Mouse (Mus musculus) R1 (cell line): ENCODE data around the gene Git2.
A peak's percentile ranks its signal among the peaks of the same experiment; 100 is the strongest.

ENCODE experiments used
- DNase-seq: peaks from one replicate; pipeline ENCODE4 v3.0.0-alpha.2; 2018; ENCODE audit warnings: low read depth, low spot score

Git2 gene

DNA sequence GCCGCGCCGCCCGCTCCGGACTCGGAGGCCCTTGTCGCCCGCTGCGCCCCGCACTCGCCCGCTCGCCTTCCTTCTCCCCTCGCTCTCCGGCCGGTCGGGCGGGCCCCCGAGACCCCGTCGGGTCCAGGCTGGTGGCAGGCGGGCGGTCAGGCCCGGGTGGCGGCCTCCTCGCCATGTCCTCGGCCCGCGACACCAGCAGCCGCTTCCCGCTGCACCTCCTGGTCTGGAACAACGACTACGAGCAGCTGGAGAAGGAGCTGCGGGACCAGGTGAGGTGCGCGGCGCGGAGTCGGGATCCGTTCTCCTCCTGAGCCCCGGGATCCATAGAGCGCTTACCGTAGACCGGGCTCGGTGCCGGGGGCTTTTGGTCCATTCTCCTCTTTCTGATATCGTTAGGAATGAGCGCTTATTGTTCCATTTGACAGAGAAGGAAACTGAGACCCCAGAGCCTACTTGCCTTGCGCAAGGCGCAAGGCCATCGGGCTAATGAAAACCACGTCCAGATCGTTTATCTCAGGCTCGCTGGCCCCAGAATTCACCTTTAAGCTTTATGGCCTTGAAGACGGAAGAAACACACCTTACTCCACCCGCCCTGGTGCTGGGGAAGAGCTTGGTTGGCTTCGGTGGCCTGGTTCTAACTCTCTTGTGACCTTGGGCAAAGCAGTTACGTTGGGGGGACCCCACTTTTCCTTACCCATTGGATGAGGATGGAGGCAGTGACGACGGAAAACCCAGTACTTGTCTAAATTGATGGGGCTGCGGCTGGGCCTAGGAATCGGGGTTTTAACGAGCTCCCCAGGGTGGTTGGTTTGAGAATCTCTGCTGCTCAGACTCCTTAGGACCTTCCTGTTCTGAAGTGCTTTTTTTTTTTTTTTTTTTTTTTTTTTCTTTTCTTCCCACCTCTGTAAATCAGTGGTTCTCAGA lies at the start of gene Git2:
Git2 (minus strand) TSS at position 462 of the 924 bp plus-strand sequence.
- peak; percentile 28 for DNase-seq

DNA sequence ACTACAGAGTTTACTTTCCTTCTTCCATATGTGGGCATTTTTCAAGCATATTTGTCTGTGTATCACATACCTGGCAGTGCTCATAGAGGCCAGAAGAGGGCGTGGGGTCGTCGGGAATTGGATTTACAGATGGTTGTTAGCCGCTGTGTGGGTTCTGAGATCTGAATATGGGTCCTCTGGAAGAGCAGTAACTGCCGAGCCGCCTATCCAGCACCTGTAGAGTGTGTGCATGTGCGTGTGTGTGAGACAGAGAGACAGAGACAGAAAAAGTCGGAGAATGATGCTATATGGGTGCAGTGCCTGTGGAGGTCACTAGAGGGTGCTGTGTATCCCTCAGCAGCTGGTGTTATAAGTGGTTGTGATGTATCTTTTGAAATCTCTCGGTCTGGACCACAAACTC lies 48.9 kb upstream of the Git2 start:
- peak; percentile 84 for DNase-seq

DNA sequence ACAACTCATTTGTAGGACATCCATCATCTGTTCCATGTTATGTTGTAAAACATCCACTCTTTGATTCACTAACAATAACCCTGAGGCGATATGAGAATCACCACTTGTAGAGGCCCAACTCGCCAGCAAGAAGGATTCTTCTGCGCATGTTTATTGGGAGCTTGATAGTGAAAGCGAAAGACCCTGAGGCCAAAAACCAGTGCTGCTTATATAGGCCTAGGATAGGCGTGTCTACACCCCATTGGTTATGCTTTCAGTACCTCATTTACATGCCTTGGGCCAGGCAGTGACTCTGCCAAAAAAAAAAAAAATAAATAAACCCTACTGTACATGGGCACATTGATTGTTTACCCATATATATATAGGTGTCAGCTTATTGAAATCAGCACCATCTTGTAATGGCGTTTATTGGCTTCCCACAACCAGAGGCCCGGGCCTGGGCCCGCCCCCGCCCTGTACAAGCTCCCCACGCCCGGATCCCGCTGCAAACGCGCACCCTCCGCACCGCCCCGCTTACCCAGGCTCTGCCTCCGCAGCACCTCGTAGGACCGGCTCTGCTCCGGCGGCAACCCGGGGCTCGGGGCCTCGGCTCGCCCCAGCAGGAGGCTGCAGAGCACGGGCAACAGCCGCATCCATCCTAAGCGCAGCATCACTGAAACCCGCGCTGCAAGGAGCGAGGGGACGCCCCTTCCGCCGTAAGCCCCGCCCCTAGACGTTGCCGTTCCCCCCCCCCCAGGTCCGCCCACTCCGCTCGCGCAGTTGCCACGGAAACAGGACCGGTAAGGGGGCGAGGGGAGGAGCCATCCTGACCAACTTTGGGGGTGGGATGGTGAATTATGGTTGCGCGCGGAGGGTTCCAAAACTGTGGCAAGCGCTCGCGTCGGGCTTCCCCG lies 47.7 kb upstream of the Git2 start, which contains the start of gene 1500011B03Rik:
1500011B03Rik (minus strand) TSS at position 673 of the 893 bp plus-strand sequence.
- DNase-seq = peak; percentile 90

DNA sequence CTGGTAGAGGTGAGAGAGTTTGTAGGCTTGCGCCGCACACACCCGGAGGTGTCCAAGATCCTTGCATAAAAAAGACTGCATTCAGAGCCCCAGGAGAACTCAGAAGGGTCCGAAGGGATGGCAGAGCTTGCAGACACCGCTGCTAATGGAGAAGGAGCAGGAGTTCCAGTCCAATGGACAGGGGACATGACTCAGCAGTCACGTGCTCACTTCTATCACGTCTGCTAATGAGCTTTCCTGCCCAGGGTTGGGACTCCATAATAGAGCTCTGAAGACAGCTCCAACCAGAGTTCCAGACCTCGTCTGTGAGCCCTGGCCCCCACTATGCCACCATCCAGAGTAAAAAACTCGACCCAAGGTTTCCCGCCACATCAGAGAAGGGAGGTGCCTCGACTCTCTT lies 42.8 kb upstream of the Git2 start:
- DNase-seq = peak; percentile 49

DNA sequence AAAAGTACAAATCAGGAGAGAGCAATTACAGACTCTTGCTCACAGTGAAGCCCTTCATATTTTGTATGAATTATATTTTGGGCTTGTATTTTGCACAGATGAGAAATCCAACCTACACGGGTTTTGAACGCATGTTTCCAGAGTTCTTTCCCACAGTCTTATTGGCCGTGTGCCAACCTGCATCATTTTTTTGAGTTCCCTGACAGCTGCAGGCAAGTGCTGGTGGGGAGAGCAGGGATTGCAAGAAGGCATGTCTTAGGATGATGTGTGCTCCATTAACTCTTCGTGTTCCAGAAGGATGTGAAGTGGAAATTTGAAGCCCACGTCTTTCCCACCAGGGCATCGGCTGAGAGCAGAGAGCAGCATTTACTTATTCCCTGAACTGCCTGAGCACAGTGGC lies 41.3 kb upstream of the Git2 start:
- DNase-seq = no peak

DNA sequence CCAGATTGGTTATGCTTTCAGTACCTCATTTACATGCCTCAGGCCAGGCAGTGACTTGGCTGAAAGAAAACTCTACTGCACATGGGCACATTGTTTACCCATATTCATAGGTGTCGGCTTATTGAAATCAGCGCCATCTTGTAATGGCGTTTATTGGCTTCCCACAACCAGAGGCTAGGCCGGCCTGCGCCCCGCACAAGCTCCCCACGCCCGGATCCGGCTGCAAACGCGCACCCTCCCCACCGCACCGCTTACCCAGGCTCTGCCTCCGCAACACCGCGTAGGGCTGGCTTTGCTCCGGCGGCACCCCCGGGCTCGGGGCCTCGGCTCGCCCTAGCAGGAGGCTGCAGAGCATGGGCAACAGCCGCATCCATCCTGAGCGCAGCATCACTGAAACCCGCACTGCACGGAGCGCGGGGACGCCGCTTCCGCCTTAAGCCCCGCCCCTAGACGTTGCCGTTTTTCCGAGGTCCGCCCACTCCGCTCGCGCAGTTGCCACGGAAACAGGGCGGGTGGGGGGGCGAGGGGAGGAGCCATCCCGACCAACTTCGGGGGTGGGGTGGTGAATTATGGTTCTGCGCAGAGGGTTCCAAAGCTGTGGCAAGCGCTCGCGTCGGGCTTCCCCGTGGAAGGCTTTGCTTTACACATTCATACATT lies 38.3 kb upstream of the Git2 start:
- DNase-seq = peak; percentile 88

DNA sequence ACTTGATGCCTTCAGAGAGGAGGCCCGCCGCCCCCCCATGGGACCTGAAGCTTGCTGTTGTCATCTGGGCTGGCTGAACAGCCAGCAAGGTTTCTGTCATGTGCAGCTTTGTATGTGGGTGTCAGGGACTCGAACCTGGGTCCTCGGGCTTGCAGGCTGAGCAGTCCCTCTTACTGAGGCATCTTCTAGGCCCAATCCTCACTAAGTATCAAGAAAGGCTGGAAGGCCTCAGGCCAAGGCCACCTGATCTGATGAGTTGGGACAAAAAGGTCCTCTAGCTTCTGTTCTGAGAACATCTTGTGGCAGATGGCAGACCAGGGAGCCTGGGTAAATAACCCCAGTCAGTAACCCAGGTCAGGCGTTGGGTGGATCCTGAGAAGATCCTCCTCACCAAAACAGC lies 34.5 kb upstream of the Git2 start:
- no peak for DNase-seq

DNA sequence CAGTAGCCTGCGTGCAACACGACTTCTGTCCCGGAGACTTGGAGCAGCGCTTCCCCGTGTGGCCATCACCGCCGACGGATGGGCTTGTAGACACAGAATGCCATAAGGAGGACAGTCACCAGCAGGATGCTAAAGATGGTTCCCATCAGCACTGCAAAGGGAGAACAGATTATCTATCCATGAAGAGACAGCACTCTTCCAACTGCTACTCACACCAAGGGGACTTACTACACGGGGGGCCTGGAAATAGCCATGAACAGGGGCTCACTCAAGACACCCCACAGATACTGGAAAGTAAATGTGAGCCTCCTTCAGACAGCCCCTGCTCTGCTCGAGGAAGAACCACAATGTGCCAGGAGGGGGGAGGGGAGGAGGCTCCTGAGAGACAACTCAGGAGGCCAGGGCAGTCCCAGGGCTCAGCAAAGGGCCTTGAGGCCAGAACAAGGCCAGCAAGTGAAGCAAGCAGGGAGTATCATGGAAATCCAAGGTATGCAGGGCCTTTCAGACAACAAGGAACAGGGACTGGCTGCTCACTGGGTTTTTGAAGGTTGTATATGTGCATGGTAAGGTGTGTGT lies 34.0 kb upstream of the Git2 start:
- DNase-seq = no peak

DNA sequence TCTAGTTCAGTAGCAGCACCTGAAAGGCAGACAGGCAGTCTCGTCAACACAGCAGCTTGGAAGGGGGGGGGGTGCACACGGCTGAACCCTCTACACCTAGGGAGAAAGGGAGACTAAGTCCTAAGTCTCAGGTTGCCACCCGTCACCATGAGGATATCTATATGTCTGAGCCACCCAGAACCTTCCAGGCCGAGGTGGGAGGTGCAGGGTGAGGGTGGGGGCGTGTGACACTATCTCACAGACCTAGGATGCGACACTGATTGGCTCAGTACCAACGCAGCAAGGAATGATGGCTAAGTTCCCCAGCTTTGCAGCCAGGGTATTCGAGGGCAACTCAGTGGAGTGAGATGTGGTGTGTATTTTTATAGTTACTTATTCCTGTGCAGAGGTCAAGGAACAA lies 33.1 kb upstream of the Git2 start:
- DNase-seq = no peak

DNA sequence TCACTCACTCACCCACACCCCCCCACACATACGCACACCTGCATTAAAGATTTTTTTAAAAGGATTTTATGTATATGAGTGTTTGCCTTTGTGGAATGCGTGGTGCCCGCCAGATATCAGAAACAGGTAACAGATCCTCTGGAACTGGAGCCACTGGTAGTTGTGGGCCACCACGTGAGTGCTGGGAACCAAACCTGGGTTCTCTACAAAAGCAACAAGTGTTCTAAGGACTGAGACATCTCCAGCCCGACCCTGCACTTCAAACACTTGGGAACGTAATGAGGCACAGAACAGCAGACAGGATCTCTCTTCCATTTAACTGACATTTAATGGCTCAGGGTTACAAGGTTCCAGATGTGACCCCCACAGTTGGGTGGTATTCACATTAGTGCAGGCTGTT lies 32.6 kb upstream of the Git2 start:
- no peak for DNase-seq

DNA sequence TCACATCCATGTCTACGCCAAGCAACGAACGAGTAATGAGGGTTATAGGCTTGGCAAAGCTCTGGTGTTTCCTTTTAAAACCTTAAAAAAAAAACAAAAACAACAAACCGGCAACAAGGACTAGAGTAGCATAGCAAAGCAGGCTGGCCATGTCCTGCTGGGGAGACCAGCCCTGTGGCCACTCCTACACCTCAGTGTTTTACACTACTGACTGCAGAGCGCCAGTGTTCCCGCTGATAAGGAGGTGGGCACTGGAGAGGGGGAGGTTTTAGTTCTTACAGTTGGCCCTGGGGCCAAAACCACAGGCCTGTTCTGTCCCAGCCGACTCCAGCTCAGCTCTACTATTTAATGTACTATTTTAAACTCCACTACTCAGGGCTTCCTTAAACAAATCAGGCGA lies 32.2 kb upstream of the Git2 start:
- DNase-seq = no peak

DNA sequence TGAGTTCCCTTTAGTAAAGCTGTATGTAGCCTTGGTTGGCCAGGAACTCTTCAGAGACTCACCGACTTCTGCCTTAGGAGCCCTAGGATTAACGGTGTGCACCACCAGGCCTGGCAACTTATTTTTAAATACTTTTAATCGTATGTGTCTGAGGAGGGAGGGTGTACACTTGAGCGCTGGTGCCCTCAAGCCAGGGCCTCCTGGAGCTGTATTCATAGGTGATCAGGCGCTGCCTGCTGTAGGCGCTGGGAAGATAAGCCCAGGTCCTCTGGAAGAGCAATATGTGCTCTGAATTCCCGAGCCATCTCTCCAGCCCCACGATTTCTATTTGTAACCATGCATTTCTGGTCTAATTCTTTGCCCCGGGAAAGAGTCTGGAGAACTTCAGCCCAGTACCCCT lies 31.7 kb upstream of the Git2 start:
- DNase-seq = no peak

DNA sequence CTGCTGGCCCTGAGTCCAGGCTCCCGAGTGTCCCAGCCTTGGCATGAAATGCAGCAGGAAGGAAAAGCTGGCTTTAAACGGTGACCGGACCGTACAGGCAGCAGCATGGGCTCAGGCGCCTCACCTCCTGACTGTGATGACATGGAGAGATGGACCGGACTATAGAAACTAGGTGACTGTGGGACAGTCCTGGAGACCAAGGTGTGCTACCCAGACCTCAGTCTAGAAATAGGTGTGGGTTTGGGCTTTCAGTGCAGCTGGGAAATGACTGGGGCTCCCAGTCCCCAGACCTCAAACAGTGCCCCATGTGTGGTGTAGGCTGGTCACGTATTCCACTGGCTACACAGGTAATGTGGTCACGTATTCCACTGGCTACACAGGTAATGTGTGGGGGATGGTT lies 31.3 kb upstream of the Git2 start:
- DNase-seq = no peak

DNA sequence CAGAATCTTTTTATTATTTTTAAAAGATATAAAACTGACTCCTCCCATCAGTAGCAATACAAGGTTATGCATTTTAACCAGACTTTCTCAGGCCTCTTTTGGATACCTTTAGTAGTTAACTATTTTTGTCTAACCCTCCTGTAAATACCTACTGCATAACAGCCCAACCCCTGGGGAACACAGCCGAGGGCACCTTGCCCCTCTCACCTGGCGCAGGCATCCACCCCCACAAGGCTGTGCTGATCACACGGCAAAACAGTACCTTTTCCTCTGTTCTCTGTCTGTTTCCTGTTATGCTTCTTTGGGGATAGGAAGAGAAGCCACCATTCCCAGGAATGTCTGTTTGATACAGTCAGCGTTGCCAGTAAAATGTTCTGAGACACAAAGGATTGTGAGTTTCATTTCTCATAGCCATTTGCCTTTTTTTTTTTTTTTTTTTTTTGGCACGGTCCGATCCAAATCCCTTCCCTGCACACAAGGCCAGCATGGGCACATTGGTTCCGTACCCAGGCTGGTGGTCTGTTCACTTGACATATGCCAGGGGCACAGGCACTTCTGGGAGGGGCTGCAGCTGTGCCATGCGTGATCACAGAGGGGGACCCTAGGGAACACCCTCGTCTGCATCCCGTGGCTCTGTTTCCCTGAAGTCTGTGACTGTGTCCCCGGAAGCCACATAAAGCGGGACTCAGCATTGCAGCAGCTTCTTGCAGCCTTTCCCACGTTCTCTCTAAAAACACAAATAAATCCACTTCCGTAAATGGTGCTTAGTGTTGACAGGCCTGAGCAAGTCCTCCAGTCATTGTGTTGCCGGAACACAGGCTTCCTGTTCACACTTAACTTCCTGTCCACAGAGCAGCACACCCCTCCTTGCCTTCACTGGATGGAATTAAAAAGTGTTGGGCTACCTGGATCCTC lies 30.4 kb upstream of the Git2 start:
- peak; percentile 43 for DNase-seq

DNA sequence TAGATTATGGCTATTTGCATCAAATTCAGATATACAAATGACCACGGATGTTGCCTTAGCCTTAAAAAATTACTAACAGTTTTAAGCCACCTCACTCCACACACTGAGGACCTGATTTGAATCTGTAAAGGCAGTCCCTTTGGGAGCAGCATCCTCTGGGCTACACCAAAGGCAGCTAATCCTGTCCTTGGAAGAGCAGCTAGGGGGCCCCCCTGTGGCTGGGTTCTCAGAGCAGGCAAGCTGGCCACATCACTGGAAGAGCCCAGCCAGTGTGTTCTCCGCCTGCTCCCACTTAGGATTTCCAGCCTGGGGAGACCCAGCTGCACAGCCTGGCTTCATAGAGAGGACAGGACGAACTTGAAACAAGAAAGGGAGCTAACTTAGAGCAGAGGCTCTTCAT lies 29.6 kb upstream of the Git2 start:
- peak; percentile 63 for DNase-seq

DNA sequence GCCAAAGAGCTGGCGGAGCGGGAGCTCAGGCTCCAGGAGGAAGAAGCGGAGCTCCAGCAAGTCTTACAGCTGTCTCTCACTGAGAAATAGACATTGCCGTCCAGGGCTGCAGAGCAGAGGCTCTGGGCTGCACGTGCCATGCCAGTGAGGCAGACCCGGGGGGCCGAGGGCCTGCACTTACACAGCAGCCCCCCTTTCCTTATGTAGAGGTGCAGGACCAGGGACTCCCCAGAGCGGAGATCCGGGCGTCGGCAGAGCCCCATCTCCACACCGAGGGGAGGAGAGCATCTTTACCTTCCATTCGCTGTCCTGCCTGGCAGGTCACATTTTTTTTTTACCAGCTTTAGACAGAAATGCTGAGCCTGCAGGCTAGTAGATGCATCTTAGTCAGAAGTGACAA lies 29.0 kb upstream of the Git2 start:
- no peak for DNase-seq

DNA sequence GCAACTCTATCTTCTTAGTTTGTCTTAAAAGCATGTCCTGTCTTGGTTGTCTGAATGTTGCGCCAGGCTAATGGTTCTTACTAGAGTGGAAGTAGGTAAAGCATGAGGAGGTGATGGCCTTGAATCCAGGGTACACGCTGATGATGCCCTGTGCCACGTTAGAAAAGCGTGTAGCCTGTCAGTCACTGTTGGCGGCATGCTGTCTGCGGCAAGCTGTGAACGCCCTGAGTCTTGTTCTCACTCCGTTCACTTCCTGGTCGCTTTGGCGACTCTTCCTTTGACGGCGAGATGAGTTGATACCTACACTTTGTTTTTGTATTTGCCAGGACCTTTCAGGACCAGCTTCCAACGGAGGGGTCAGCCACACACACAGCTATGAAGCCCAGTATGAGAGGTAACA lies 27.9 kb upstream of the Git2 start:
- DNase-seq = no peak

DNA sequence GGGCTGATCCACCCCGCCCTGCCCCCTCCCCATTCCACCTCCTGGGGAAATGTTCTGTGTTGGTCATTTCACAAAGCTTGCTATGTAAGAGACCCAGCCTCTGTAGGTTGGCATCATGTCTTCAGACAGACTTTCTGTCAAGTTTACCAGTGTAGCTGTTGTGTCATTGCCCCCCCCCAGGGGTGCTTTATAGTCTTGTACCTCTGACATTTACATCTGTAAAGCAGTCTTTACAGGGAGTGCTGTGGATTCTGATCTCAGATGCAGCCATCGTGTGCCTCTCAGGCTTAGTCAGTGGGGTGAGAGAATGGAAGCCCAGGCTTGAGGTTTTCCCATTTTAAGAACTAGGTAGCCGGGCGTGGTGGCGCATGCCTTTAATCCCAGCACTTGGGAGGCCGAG lies 26.5 kb upstream of the Git2 start:
- peak; percentile 97 for DNase-seq

DNA sequence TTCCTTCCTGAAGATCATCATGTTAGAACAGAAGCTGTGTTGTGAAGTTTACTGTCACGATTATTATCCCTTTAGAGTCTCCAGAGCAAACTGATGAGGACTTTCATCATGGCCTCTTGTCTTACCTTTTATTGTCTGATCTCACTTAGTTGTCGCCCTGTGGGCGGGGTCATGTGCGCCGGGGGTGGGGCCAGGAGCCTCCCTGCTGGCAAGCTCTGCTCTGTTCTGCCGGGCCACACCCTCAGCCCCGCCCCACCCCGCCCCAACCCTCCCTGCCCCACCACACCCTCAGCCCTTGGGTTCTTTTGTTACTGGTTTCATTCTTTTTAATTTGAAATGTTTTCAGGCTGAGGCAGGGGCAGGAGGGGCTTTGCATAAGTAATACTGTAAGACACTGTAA lies 25.7 kb upstream of the Git2 start:
- peak; percentile 94 for DNase-seq

DNA sequence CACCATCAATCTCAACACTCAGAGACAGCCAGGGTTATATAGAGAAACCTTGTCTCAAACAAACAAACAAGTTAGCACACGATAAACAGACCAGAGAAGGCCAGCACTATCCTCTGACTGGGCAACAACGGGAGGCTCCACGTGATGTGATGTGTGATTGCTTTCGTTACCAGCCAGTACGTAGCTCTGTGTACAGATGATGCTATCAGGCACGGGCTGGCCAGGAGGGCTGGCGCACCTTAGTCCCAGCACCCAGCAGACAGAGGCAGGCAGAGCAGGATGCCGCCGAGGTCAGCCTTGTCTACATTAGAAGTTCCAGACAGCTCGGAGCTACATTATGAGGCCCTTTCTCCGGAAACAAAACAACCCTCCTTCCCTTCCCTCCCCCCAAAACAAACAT lies 24.5 kb upstream of the Git2 start:
- DNase-seq = no peak

DNA sequence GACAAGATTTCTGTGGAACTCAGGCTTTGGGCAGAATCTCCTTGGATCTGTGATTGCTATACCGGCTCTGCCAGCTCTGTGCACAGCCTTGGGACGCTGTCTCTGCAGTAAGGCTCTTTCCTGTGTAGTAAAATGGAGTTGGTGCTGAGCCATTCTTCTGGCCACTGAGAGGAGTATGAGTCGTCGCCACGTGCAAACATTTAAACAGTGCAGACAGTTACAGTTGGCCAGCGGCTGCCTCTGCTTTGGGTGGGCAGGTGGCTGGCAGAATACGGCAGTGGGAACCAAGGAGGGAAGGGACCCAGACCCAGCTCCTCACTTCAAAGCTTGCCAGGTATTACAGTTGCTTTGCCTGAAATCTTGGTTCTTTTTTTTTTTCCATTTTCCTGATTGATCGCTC lies 21.9 kb upstream of the Git2 start:
- no peak for DNase-seq
